Mouse (Mus musculus): ENCODE measurements around the gene Bcl2l12.

Gene Bcl2l12

DNA sequence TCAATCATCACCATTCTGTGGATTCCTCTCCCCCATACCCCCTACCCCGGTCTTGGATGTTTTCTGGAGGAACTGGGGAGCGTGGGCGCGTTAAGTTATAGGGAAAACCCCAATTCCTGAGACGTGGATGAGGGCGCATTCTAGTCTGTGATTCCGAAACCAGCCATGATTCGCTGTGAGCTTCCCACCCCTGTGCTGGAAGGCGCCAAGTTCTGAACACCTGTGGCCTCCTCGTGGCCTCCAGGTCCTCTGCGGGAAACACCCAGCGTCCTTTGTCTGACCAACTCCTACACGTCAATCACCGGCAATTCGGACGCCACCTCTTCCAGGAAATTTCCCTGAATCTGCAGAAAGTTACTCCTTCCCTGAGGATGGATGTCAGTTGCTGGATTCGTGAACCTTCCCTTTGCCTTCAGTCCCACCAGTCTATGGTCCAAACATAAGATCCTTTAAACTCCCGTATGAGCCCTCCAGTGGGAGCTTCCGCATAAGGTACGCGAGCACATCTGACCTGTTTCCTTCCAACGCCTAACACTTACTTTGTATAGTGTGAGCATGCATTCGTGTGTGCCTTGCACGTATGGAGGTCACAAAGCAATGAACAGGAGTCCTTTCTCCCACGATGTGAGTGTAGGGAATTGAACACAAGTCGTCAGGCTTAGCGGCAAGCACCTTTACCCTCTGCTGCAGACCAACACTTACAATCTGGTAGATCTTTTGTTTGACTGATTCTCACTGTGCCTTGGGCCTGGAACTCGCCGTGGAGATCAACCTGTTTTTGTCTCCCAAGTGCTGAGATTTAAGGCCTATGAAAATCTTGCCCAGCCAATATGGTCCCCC, 11.4 kb downstream of the Bcl2l12 start:
- DNase-seq (ENCODE audit: extremely low read depth, low read depth) = peak; percentile 66

DNA sequence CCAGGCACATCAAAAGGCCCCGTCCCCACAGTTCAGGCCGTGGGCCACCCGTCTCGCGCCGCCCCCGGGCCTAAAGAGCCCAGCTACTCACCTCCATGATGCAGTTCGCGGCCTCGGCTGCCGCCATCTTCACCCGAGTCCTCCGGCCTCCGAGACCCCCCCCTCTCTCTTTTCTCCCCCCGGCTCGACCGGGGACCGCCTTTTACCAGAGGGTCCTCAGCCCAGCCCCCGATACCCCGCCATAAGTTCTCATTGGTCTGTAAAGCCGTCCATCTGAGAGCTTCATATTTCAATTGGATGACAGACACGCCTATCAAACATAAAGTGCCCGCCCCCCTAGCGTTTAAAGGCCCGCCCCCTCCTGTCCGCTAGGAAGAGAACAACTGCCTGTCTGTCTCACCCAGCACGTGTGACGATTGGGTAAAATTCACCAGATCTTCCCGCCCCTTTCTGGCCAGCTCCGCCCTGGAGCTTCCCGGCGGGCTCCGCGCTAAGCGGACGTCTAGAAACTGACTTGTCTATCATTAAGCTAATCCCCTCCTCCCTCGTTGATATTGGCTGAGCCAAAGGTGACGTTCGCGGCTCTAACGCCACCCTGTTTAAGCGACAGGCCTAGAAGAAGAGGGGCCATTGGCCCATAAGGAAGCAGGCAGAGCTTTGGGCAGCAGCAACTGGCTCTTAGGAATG, 12.2 kb downstream of the Bcl2l12 start, which contains the start of gene Prmt1:
Prmt1 (minus strand) TSS at position 377 of the 687 bp plus-strand sequence.
- peak; percentile 100 for DNase-seq (ENCODE audit: extremely low read depth, low read depth)

DNA sequence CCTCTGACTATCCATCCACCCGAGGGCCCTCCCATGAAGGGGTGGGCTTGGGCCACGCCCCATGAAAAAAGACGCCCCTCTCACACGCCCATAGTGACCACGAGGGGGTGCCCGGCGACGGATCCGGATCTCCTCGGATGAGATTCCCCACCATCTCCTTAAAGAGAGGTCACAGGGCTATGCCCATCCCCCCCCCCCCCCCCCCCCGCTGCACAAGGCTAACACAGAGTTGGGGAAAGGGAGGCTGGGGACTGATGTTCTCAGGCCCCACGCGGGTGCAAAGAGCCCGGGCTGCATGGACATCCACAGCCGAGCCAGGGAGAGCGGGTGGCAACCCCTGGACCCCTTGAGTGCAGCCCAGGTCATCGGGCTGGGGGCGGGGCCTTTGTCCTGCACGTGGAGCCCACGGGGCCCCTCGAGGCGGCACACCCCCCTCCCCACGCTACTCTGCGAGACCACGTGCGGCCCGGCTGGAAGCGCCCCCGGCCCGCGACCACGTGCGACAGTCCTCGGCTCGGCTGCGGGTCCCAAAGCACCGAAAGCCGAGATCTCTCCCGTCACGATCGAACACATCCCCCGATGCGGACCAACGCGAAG, 12.8 kb downstream of the Bcl2l12 start:
- DNase-seq (ENCODE audit: extremely low read depth, low read depth) = no peak

DNA sequence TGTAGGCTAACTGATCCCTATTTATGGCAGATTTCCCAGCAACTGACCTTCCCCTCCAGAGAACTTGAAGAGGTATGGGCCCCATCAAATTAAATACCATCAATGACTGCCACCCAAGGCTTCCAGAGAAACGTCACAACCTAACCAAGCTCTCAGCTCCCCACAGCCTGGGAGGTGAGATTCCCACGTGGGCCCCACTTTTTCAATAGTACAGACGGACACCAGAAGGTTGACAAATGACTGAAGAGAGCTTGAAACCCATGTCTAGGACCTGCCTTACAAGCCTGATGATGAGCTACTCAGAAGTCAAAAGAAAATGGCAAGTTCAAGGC, 13.7 kb downstream of the Bcl2l12 start:
- no peak for DNase-seq (ENCODE audit: extremely low read depth, low read depth)

DNA sequence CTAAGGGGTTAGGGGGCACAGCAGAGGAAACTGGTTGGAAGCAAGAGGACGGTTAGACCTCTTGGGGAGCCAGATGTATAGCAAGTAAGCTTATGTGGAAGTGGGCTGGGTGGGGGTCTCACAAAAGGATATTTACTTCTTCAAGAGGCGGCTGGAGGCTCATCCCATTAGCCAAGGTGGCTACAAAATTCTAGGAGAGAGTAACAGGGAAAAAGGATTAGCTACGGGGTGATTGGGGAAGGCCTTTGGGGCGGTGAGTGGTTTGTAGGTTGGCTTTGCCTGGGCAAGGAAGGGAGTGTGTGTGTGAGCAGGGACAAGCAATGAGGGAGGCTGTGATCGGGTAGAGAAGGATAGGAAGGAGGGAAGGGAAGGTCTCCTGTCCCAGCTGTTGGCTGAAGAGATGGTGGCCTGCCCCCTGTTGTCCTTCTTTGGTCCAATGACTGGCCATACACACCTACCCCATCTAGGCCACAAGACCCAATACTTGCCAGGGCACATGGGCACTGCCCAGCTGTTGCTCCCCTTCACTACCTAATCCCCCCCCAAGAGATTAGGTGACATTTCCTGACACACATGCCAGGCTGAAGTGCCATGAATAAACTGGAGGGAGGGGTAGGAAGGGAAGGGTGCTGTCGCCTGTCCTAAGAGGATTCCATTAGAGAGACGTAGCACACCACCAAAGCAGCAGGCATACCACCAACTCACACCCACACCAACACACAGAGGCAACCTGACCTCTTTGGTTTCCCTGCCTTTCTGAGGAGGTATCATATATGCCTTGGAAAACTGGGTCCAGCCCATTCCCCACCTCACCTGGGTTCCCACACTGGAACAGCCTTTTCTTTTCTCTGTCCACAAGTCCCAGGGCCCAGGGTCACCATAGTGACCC, 14.3 kb downstream of the Bcl2l12 start:
- no peak for DNase-seq (ENCODE audit: extremely low read depth, low read depth)

DNA sequence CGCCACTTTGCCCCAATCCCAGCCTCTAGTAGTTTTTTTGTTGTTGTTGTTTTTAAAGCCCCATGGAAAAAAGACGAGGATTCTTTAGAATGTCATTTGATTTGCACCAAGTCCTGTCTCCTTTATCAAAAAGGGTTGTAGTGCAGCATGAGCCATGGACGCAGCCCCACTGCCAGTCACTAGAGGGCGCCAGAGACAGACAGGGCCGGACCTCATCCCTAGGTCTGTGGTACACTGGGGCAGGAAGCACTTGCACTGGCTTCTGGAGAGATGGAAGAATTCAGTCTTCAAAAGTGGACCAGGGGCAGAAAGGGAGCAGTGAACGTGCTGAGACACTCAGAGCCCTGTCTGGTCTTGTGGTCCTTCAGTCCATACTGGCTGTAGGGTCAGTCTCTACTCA, 15.4 kb downstream of the Bcl2l12 start:
- DNase-seq (ENCODE audit: extremely low read depth, low read depth) = peak; percentile 55

DNA sequence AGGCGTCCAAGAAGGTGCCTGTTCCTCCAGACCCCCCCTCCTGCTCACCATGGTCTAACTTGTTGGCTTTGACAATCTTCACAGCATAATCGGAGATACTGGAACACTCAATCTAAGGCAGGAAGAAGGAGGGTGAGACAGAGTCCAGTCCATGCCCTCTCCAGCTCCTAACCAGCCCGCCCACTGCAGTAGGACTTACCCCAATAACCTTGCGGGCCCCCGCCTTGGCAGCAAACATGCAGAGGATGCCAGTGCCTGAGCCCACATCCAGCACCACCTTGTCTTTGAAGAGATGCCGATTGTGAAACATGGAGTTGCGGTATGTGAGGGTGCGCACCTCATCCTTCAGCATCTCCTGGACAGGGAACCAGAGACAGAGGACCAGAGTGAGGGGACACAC, 17.0 kb downstream of the Bcl2l12 start:
- DNase-seq (ENCODE audit: extremely low read depth, low read depth) = no peak

DNA sequence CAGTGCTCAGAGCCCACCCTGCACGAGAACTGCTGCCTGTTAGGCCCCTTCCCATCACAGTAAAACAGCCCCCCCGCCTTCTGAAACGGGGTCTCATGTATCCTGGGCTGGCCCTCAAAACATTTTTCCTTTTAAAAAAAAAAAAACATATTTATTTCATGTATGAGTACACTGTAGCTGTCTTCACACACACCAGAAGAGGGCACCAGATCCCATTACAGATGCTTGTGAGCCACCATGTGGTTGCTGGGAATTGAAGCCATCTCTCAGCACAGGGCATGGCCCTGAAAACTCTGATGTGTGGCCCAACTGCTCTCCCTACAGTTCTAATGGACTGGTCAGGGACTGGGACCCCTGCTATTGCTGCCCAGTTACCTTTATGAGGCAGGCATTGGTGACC, 20.2 kb downstream of the Bcl2l12 start:
- DNase-seq (ENCODE audit: extremely low read depth, low read depth) = no peak

DNA sequence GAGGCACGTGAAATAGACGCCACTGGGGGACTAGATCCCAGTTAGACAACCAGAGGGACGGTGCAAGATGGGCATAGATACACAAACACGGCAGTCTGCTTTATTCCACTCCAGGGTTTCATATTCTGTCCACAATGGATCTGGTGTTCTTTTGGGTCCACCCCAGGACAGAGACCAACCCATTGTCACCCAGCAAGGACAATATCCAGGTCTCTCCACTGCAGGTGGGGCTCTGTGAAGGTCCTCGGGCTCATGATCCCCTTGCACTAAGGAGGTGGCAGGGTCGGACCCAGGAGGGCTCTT, 23.4 kb downstream of the Bcl2l12 start:
- no peak for DNase-seq (ENCODE audit: extremely low read depth, low read depth)

DNA sequence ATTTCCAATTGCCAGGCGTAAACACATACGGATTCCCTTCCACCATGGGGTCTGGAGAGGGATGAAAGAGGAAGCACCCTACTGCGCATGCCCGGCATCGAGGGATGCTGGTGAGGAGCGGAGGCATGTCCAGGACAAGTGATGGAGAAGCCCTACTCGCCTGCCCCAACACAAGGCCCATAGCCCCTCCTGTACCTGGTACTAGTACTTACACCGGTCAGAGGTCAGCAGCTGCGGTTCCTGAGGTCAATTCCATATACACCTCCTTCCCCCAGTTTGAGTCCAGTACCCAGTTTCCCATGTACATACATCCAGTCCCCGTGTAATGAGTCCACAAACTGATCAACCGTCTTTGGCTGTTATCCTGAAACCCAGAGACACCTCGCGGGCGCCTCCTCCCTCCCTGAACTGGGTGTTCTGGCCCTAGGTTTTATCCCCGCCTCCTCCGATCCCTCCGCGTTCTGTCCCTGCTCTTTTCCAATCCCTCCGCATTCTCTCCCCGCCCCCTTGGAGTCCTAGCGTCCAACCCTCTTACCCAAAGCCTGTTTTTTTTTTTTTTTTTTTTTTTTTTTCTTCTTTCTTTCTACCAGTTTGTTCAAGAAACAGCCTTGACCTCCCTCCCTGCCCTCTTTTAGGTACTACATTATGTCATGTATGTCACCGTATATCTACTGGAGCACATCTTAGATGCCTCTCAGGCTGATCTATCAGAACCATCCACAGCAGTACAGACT, 24.0 kb downstream of the Bcl2l12 start, which contains the start of gene Cpt1c:
Cpt1c (minus strand) TSS at position 469 of the 734 bp plus-strand sequence.
- peak; percentile 69 for DNase-seq (ENCODE audit: extremely low read depth, low read depth)

DNA sequence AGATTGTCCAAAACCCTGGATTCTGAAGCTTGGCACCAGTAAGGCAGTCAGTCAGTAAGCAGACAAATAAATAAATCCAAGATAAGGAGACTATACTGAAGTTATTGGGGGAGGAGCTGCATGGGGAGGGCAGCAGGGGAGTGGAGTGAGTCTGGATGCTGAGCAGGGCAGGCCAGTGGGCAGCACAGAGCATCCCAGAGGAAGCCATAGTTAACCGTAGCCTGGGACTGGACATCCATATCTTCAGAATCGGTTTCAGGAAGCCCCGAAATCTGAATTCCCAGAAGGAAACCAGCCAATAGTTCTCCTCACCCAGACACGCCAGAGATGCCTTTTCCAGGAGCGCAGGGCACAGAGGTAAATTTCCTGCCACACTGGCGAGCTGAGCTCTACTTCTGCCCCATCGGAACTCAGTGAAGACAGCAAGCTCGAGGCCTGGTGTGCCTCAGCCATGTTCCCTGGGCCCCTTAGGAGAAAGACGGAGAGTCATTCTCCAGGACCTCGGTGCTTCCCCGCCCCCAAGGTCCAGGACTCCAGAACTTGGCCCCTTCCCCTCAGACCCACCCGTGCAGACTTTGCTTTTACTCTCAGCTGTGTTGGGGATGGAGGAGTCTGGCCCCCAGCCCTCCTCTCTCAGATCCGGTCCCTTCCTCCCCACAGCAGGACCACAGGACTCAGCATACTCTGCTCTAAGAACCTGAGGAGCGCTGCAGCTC, 24.9 kb downstream of the Bcl2l12 start:
- no peak for DNase-seq (ENCODE audit: extremely low read depth, low read depth)

DNA sequence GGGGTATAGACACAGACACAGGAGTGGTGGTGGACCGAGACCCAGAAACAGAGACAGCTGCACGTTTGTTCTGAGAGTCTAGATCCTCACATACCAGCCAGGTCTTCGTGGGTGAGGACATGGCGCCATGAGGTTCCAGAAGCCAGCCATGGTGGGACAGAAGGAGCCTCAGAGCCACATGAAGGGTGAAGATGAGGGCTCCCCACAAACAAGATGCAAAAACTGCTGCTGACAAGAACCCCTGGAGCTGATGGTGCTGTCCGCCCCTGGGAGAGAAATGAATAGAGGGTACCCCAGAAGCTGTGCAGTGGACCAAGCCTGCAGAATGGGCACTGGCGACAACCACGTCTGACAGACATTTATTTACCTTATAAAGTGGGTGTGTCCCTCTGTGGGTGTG, 27.4 kb downstream of the Bcl2l12 start:
- DNase-seq (ENCODE audit: extremely low read depth, low read depth) = no peak

DNA sequence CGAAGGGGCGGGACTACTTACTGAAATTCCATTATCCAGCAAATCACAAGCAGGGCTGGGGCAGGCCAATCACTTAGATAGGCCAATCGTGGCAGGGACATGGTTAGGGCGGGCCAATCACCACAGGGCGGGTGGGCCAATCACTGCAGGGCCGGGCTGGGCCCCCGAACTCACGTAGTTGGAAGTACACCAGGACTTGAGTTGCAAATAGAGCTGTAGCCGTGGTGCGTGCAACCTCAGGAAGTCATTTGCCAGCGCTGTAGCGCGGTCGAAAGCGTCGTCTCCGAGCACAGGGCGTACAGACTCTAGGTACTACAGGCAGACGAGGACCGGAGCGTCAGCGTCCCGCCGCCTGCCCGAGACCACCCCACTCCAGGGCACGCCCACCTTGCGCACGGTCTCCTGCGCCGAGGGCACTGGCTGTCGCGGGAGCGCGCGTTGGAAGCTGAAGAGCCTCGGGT, 28.3 kb downstream of the Bcl2l12 start:
- peak; percentile 94 for DNase-seq (ENCODE audit: extremely low read depth, low read depth)

DNA sequence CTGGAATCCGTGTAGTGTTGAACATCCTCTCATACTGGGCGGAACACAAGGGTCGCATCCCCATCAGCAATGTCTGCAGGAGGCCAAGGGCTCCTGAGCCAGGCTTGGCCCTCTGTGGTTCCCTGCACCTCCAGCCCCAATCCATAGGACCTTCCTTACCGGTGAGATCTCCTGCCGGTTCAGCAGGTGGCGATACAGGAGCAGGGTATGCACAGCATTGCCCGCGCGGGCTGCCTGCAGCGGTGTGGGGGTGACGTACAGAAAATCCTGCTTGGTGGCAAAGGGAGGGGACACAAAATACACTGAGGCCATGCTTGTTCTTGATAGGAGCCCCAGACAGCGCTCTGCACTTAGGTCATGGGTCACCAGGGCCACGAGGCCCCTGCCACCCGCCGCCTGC, 31.9 kb downstream of the Bcl2l12 start:
- DNase-seq (ENCODE audit: extremely low read depth, low read depth) = no peak

DNA sequence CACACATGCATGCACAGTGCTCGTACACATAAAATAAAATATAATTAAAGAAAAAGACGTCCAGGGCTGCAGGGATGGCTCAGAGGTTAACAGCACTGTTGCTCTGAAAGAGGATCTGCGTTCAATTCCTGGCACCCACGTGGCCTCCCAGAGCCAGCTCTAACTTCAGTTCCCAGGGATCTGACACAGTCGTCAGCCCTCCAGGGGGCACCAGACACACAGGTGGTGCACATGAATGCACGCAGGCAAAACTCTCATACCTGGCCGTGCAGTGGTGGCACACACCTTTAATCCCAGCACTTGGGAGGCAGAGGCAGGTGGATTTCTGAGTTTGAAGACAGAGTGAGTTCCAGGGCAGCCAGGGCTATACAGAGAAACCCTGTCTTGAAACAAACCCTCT, 32.5 kb downstream of the Bcl2l12 start:
- no peak for DNase-seq (ENCODE audit: extremely low read depth, low read depth)

DNA sequence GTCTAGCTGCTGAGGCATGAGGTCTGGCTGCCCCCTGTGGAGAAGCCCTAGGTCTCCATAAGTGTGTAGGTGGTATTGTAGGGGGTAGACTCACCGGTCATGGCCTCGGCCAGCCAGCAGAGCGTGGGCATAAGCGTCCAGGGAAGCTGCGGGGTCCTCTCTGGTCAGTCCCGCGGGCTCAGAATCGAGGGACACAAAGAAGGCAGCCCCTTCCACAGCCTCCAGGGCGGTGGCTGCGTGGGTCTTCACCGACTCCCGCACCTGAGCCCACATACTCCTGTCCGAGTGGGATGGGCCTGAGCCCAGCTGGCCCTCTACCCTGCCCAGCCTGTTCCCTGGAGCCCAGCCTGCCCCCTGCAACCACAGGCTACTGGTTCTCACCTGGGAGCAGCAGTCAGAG, 33.5 kb downstream of the Bcl2l12 start:
- DNase-seq (ENCODE audit: extremely low read depth, low read depth) = no peak

DNA sequence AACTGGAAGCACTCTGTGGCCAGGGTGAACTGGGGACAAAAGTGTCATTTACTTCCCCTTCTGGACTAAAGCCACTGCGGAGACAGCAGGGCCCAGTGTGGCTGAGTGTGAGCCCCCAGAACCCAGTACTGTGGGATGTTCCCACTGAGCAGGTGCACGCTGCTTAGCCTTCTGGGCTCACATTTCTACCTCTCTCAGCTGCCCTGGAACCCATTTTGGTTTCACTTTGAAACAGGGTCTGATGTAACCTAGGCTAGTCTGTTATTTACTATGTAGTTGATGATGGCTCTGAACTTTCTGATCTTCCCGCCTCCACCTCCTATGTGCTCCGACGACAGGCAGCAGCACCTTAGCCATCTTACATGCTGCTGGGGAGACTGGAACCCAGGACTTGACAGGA, 35.7 kb downstream of the Bcl2l12 start:
- DNase-seq (ENCODE audit: extremely low read depth, low read depth) = no peak

DNA sequence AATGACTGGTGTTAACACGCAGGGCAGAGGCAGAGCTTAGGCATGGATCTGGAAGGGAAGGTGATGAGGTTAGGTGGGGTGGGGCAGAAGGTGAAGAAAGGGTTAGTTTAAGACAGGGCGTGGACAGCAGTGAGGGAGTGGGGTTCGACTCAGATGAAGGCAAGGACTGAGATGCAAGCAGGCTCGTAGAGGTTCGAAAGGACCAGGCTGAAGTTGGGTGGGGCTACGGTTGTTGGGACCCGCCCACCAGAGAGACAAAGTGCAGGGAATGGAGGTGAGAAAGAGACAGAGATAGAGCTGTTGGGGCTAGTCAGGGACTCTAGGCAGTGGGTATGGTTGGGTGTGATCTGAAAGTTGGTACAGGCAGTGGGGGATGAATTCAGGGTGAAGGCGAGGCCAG, 36.2 kb downstream of the Bcl2l12 start:
- DNase-seq (ENCODE audit: extremely low read depth, low read depth) = no peak

DNA sequence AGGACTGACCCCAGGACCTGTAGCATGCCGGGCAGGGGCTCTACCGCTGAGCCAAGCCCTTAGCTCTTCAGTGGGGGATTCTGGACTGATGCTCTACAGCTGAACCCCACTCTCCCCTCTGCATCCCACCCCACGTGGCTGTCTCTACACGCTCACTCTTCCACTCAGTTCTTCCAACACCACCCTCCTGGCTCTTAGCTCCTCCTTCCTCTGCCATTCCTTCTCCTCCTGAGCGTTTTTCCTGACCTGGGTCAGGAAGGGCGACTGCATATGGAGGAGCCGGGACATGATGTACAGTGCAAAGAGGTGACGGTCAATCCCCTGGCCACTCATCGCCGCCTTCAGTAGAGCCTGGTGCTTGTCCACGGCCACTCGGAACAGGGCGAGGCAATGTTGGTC, 38.0 kb downstream of the Bcl2l12 start:
- DNase-seq (ENCODE audit: extremely low read depth, low read depth) = no peak

DNA sequence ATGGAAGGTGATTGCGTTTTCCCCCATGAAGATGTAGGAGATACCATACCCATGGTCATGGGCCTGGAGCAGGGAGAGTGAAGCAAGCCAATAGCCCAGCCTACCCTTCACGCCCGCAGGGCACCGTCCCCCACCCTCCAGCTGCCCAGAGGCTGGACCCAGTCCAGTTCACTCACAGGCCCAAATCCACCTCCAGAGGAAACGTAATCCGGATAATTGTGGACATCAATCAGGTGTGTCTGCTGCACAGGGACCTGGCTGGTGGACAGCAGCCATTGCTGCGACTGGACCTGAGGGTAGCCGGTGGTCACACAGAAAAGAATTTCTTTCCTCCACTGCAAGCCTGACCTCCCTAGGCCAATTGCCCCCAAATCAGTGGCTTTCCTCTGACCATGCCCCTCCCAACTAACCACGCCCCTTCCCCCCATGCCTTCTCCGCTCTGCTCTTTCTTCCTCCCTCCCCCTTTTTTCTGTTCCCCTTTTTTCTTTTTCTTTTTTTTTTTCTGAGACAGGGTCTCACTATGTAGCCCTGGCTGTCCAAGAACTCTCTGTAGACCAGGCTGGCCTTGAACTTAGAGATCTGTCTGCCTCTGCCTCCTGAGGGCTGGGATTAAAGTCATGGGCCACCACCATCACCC, 38.5 kb downstream of the Bcl2l12 start:
- no peak for DNase-seq (ENCODE audit: extremely low read depth, low read depth)
